Mouse (Mus musculus): ENCODE results near the gene Fbxo39.

- no peak for TF ChIP-seq TAL1 (IDR thresholded peaks at IDR 0.05; ENCODE audit: low read length)
- no peak for TF ChIP-seq GATA1 (IDR thresholded peaks at IDR 0.05; ENCODE audit: low read length)
Observed at GRCm38 (mm10) chr11:72342549-72343237, 28.4 kb downstream of the Fbxo39 start.
